Mouse (Mus musculus): Measurements from ENCODE around the gene Vmn1r39.
"Not testable (repeated sequence)": the region's sequence is repeated elsewhere in the genome, so short reads cannot be mapped to it uniquely, and the experiment has no call there.

Gene Vmn1r39

DNA sequence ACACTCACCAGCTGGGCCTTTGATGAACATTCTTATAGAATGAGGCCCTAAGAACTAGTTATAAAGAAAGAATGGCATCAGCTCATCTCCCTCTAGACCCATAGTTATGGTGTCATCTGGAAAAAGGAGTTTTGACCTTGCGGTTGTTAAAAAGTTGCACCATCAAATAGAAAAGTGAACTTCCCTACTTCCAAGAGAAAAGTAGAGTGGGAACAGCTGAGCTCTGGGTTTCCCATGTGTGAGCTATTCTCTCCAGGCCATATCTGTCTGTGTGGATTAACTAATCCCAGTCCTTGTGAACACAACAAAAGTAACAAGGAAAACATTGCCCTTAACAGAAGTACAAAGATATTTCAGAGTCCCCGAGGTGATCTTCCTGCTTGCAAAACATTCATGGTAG is at the start of gene Vmn1r39:
TSS of gene Vmn1r39 (minus strand) at position 101 of the 400 bp plus-strand sequence.
- no peak for DNase-seq (ENCODE audit: low read depth, low spot score)

- DNase-seq (ENCODE audit: low read depth, low spot score), result no peak
Observed at GRCm38 (mm10) chr6:66859391-66859790, 49.0 kb upstream of the Vmn1r39 start.

- no peak for DNase-seq (ENCODE audit: low read depth, low spot score)
Observed at GRCm38 (mm10) chr6:66858356-66858755, 47.9 kb upstream of the Vmn1r39 start.

DNA sequence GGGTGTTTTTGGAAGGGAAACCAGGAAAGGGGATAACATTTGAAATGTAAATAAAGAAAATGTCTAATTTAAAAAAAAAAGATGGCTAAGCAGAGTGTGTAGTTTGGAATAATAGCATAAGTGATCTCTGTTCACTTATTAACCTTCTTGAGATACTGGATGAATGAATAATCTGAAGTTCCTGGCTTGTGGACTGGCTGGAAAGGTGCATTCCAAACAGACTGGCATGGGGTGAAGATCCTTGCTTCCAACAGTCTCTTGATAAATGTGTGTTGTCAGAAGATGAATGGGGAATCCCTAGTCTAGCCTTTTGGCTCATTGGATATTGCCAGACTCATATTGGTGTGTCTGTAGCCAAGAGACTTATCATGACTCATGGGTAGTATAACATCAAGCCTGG is 45.8 kb upstream of the Vmn1r39 start:
- no peak for DNase-seq (ENCODE audit: low read depth, low spot score)

DNA sequence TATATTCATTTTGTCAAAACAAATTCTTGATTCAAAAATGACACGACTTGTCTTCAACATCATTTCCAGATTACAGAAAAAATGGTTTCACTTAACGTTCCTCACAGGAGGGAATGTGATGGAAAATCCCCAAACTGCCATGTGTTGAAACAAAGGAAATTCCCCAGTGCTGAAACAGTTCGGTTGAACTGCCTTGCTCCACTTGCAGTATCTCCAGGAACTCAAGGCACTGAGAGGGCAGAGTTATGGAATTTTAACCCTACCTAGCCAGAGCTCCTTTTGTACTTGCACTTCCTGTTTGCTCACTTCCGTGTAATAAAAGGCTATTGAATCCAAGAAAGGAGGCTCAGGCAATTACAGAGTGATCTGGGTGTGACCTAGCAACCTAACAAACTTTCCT is 38.5 kb upstream of the Vmn1r39 start:
- no peak for DNase-seq (ENCODE audit: low read depth, low spot score)

- peak; percentile 27 for DNase-seq (ENCODE audit: low read depth, low spot score)
Observed at GRCm38 (mm10) chr6:66840631-66841030, 30.2 kb upstream of the Vmn1r39 start.

DNA sequence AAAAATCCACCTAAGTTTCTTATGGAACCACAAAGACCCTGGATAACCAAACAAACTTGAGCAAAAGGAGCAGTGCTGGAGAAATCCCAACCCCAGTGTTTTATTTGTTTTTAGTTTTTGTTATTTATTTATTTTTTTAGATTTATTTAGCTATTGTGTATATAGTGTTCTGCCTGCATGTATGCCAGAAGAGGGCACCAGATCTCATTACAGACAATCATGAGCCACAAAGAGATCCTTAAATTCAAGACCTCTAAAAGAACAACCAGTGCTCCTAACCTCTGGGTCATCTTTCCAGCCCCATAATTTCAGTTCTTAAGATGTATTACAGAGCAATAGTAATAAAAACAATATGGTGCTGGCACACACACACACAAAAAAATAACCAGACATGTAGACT is 26.5 kb upstream of the Vmn1r39 start:
- no peak for DNase-seq (ENCODE audit: low read depth, low spot score)

- DNase-seq (ENCODE audit: low read depth, low spot score), result no peak
Observed at GRCm38 (mm10) chr6:66806311-66806710, 4.1 kb downstream of the Vmn1r39 start.

DNA sequence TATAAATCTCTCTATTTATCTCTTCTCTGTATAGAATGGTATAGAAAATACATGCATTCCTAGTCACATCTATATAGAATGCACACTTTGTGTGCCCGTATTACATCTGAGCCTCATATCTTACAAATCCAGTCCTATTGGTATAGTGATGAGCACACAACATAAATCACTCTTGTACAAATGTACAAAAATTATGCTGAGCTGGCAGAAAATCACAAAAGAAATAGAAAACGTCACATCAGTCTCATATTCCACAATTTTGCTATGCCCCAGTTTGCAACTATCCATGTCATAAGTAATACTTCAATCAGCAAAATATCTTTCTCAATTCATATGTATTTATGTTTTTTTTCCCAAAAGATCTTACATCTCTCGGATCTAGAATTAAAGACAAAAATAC is 4.7 kb downstream of the Vmn1r39 start:
- no peak for DNase-seq (ENCODE audit: low read depth, low spot score)

DNA sequence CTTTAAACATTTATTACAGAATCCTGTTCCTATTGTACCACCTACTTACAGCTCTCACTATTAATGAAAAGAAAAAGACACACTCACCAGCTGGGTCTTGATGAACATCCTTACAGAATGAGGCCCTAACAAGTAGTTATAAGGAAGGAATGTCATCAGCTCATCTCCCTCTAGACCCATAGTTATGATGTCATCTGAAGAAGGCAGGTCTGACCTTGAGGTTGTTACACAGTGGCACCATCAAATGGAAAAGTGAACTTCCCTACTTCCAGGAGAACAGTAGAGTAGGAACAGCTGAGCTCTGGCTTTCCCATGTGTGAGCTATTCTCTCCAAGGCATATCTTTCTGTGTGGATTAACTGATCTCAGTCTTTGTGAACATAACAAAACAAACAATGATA is 27.9 kb downstream of the Vmn1r39 start, which contains the start of gene Vmn1r38:
TSS of gene Vmn1r38 (minus strand) at position 101 of the 400 bp plus-strand sequence.
- not testable (repeated sequence) for DNase-seq (ENCODE audit: low read depth, low spot score)
